Mouse (Mus musculus): ENCODE data around the gene Myo16. TPM values are rescaled to one million over a fixed set of nuclear protein-coding genes. Genes with fewer than 3 reads are reported as not detected.

Gene Myo16
- polyA plus RNA-seq, 2 experiments = 0.55 to 0.98 TPM

- no peak for ATAC-seq (ENCODE audit: low FRiP score, low read depth)
- peak; percentile 52 for DNase-seq (ENCODE audit: low spot score)
- Histone ChIP-seq H3K27ac (replicated peaks; ENCODE audit: low read depth, low read length) (no peak overlapping the region), H3K9ac (ENCODE audit: low read depth, low read length, severe bottlenecking) (no peak overlapping the region), H3K4me3 (replicated peaks; ENCODE audit: low read length) (no peak overlapping the region), H3K36me3 (ENCODE audit: control insufficient read depth, insufficient read depth, low read length) (no peaks in the 10 kb centered on the region), H3K4me1 (ENCODE audit: control insufficient read depth, insufficient read depth, low read length) (0 out of 2 replicates have a peak, but pooled peaks cover 3% of the 10 kb centered on the region), H3K4me2 (replicated peaks; ENCODE audit: low read depth, low read length, severe bottlenecking) (no peak overlapping the region), H3K27me3 (ENCODE audit: control insufficient read depth, insufficient read depth, low read length) (no peaks in the 10 kb centered on the region), H3K9me3 (ENCODE audit: control insufficient read depth, low read length) (no peaks in the 10 kb centered on the region)
- 49% methylated on average over 12 of the region's 12 CpGs for WGBS
- TF ChIP-seq POLR2A (IDR thresholded peaks at IDR 0.05; ENCODE audit: borderline replicate concordance, extremely low read depth, insufficient read depth, insufficient read length) = no peak
Measured at GRCm38 (mm10) chr8:10416806-10417205, 263.1 kb downstream of the Myo16 start.

- ATAC-seq (ENCODE audit: low FRiP score, low read depth) = no peak
- no peak for DNase-seq (ENCODE audit: low spot score)
Measured at GRCm38 (mm10) chr8:10417281-10417680, 263.6 kb downstream of the Myo16 start.

GRCm38 (mm10) chr8:10418013-10418412, 264.3 kb downstream of the Myo16 start:
- no peak for DNase-seq (ENCODE audit: low spot score)
- 86% methylated on average over 8 of the region's 8 CpGs for WGBS
- Histone ChIP-seq H3K9me3 (ENCODE audit: control insufficient read depth, low read length) (no peaks in the 10 kb centered on the region), H3K36me3 (ENCODE audit: control insufficient read depth, insufficient read depth, low read length) (no peaks in the 10 kb centered on the region), H3K27ac (replicated peaks; ENCODE audit: low read depth, low read length) (no peak overlapping the region), H3K4me3 (replicated peaks; ENCODE audit: low read length) (no peak overlapping the region), H3K4me2 (replicated peaks; ENCODE audit: low read depth, low read length, severe bottlenecking) (no peak overlapping the region), H3K4me1 (ENCODE audit: control insufficient read depth, insufficient read depth, low read length) (0 out of 2 replicates have a peak, but pooled peaks cover 3% of the 10 kb centered on the region), H3K9ac (ENCODE audit: low read depth, low read length, severe bottlenecking) (no peak overlapping the region), H3K27me3 (ENCODE audit: control insufficient read depth, insufficient read depth, low read length) (no peaks in the 10 kb centered on the region)
- ATAC-seq (ENCODE audit: low FRiP score, low read depth) = no peak
- TF ChIP-seq POLR2A (IDR thresholded peaks at IDR 0.05; ENCODE audit: borderline replicate concordance, extremely low read depth, insufficient read depth, insufficient read length) = no peak

More at GRCm38 (mm10) chr8:10417281-10417680, 263.6 kb downstream of the Myo16 start:
- Histone ChIP-seq H3K4me1 (ENCODE audit: control insufficient read depth, insufficient read depth, low read length) (0 out of 2 replicates have a peak, but pooled peaks cover 3% of the 10 kb centered on the region), H3K9ac (ENCODE audit: low read depth, low read length, severe bottlenecking) (no peak overlapping the region), H3K27me3 (ENCODE audit: control insufficient read depth, insufficient read depth, low read length) (no peaks in the 10 kb centered on the region), H3K4me3 (replicated peaks; ENCODE audit: low read length) (no peak overlapping the region), H3K4me2 (replicated peaks; ENCODE audit: low read depth, low read length, severe bottlenecking) (no peak overlapping the region), H3K36me3 (ENCODE audit: control insufficient read depth, insufficient read depth, low read length) (no peaks in the 10 kb centered on the region), H3K27ac (replicated peaks; ENCODE audit: low read depth, low read length) (no peak overlapping the region), H3K9me3 (ENCODE audit: control insufficient read depth, low read length) (no peaks in the 10 kb centered on the region)
- WGBS = 85% methylated on average over 6 of the region's 6 CpGs
- TF ChIP-seq POLR2A (IDR thresholded peaks at IDR 0.05; ENCODE audit: borderline replicate concordance, extremely low read depth, insufficient read depth, insufficient read length) = no peak

GRCm38 (mm10) chr8:10418971-10419370, 265.3 kb downstream of the Myo16 start:
- no peak for DNase-seq (ENCODE audit: low spot score)
- TF ChIP-seq POLR2A (IDR thresholded peaks at IDR 0.05; ENCODE audit: borderline replicate concordance, extremely low read depth, insufficient read depth, insufficient read length) = no peak

GRCm38 (mm10) chr8:10419726-10420125, 266.0 kb downstream of the Myo16 start:
- Histone ChIP-seq H3K4me3 (replicated peaks; ENCODE audit: low read length) (no peak overlapping the region), H3K4me1 (ENCODE audit: control insufficient read depth, insufficient read depth, low read length) (0 out of 2 replicates have a peak, but pooled peaks cover 3% of the 10 kb centered on the region), H3K9ac (ENCODE audit: low read depth, low read length, severe bottlenecking) (no peak overlapping the region), H3K36me3 (ENCODE audit: control insufficient read depth, insufficient read depth, low read length) (no peaks in the 10 kb centered on the region), H3K27ac (replicated peaks; ENCODE audit: low read depth, low read length) (no peak overlapping the region), H3K27me3 (ENCODE audit: control insufficient read depth, insufficient read depth, low read length) (no peaks in the 10 kb centered on the region), H3K4me2 (replicated peaks; ENCODE audit: low read depth, low read length, severe bottlenecking) (no peak overlapping the region), H3K9me3 (ENCODE audit: control insufficient read depth, low read length) (no peaks in the 10 kb centered on the region)
- DNase-seq (ENCODE audit: low spot score) (no peak), ATAC-seq (ENCODE audit: low FRiP score, low read depth) (no peak)
- TF ChIP-seq POLR2A (IDR thresholded peaks at IDR 0.05; ENCODE audit: borderline replicate concordance, extremely low read depth, insufficient read depth, insufficient read length) = no peak
- 84% methylated on average over 4 of the region's 4 CpGs for WGBS

More at GRCm38 (mm10) chr8:10418971-10419370, 265.3 kb downstream of the Myo16 start:
- no peaks in the 10 kb centered on the region for H3K9me3 ChIP-seq (ENCODE audit: control insufficient read depth, low read length)
- no peak for ATAC-seq (ENCODE audit: low FRiP score, low read depth)
- H3K4me1 ChIP-seq (ENCODE audit: control insufficient read depth, insufficient read depth, low read length) = 0 out of 2 replicates have a peak, but pooled peaks cover 3% of the 10 kb centered on the region
- H3K9ac ChIP-seq (ENCODE audit: low read depth, low read length, severe bottlenecking) = no peak overlapping the region
- H3K4me2 ChIP-seq (replicated peaks; ENCODE audit: low read depth, low read length, severe bottlenecking) = no peak overlapping the region
- H3K36me3 ChIP-seq (ENCODE audit: control insufficient read depth, insufficient read depth, low read length) = no peaks in the 10 kb centered on the region
- 76% methylated on average over 7 of the region's 7 CpGs for WGBS
- no peak overlapping the region for H3K4me3 ChIP-seq (replicated peaks; ENCODE audit: low read length)
- no peaks in the 10 kb centered on the region for H3K27me3 ChIP-seq (ENCODE audit: control insufficient read depth, insufficient read depth, low read length)
- no peak overlapping the region for H3K27ac ChIP-seq (replicated peaks; ENCODE audit: low read depth, low read length)
